Mouse (Mus musculus) heart, postnatal 0 days (tissue): Measurements from ENCODE around the gene Gjb3.

ENCODE experiments used
- CTCF ChIP-seq: IDR thresholded peaks from 2 replicates; pipeline ENCODE4 v1.5.1; 2016; ENCODE audit warnings: antibody characterized with exemption, control low read depth, low read depth
- EP300 ChIP-seq: IDR thresholded peaks from 2 replicates; pipeline ENCODE4 v1.6.1; 2016; ENCODE audit warnings: antibody characterized with exemption, low read depth

DNA sequence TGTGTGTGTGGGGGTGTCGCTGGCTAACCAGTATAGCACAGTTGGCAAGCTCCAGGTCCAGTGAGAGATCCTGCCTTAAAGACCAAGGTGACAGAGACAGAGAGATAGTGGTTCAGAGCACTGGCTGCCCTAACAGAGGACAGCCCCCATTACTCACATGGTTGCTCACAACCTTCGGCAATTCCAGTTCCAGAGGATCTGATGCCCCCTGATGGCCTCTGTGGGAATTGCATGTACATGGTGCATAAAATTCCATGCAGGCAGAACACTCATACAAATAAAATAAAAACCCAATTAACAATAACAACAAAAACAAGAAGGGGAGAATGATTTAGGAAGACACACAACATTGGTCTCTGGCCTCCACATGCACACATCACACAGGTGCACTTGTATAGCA is 39.8 kb upstream of the Gjb3 start:
- peak; percentile 21; the same call in 1 of the 2 replicates for TF ChIP-seq CTCF
- TF ChIP-seq EP300, result no peak
